Mouse (Mus musculus): ENCODE results near the gene Dhfr. TPM values are rescaled to one million over a fixed set of nuclear protein-coding genes. Genes with fewer than 3 reads are reported as not detected.

The Dhfr gene
- total RNA-seq (2021): 1 to 10 TPM; 1.6 to 1.7 TPM

DNA sequence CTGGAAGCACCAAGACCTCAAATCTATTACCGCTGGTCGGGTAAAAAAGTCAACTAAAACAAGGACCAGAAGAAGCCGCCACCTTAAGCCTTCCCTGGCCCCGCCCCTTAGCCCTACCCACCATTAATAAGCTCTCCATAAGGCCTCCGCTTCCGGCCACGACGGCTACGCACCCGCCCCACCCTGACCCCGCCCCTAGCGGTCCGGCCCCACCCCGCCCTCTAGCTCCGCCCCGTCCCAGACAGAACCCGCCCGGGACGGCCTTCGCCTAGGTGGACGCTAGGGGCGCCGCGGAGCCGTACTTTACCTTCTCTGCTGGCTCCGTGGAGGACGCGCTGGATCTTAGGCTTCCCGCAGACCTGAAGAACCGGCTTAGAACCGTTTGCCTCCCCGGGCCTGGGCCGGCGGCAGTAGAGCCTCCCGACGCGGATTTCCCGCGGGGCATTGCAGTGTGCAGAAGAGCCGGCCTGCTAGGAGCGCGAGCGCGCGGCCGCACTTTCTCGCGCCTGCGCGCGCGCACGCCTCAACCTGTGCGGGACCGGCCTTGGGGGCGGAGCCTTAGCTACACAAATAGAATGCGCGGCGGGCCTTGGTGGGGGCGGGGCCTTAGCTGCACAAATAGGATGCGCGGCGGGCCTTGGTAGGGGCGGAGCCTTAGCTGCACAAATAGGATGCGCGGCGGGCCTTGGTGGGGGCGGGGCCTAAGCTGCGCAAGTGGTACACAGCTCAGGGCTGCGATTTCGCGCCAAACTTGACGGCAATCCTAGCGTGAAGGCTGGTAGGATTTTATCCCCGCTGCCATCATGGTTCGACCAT is at the start of gene Dhfr, which contains the start of gene Msh3:
Gene Dhfr (plus strand): TSS at position 271 of the 816 bp plus-strand sequence.
Gene Msh3 (minus strand): TSS at position 548 of the 816 bp plus-strand sequence.
- intact Hi-C loops (cut with DNase I): loop anchor here (5.0 kb wide), 3 partner anchors 73 to 388 kb away; partner anchors contain the start of genes Ankrd34b and Fam151b
- DNase-seq (ENCODE audit: low spot score in 2 of 2): peak; percentile 94 to 95

- intact Hi-C loops (cut with DNase I): no loop called here
- DNase-seq (ENCODE audit: low spot score in 2 of 2): no peak
Measured at GRCm38 (mm10) chr13:92305680-92306079, 48.8 kb upstream of the Dhfr start, which contains the start of gene Gm20379. Gene Gm20379, plus strand, starts transcription at chr13:92305980.

DNA sequence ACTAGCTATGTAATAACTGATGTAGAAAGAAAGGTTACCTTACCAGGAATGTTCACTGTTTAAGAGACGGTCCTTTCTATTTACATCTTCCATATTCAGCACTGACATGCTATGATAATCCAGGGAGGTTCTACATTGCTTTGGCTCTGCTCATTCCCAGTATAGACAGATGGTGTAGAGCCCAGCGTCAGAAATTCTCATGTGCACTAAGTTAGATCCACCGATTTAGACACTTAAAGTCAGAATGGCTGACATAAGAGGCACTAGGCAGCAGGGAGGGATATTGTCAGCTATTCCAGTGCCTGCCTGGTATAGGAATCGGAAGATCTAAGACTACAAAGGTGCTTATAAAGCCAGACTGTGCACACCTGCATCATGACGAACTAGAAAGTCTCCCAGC is 39.9 kb upstream of the Dhfr start:
- no peak for DNase-seq (ENCODE audit: low spot score in 2 of 2)
- intact Hi-C loops (cut with DNase I): no loop called here

DNA sequence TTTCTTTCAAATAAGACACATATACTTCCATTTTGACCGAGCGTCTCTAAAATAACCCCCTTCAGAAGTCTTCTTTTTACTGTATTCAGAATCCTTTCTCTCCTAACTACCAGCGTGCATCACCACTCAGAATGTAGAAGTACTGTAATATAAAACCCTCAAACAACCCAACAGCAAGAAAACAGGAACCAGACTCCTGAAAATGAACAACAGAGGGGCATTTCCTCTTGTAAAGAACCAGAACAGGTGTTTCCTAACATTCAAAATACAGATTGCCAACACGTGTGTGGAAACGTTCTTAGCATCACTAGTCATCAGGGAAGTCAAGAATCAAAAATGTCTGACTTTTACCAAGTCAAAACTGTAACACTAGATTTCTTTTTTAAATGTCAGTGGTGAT is 33.8 kb upstream of the Dhfr start:
- DNase-seq (ENCODE audit: low spot score in 2 of 2): no peak
- intact Hi-C loops (cut with DNase I): no loop called here

- DNase-seq (ENCODE audit: low spot score in 2 of 2): no peak
- intact Hi-C loops (cut with DNase I): no loop called here
Measured at GRCm38 (mm10) chr13:92326030-92326429, 28.5 kb upstream of the Dhfr start.

DNA sequence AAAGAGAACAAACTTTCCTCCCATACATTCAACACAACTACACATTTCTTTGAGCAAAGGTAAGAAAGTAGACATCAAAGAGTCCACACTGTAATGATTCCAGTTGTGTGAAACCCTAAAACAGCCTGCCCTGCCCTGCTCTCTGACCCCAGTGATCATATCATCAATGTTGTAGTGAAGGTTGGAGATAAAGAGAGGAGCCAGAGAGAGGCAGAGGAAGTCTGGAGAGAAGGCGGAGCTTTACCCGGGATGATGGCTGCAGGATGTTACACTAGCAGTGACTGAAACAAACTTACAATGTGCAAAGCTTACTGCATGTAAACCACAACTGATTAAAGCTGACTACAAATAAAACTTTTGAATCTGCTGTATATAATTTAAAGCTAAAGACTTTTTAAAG is 26.5 kb upstream of the Dhfr start:
- intact Hi-C loops (cut with DNase I): no loop called here

DNA sequence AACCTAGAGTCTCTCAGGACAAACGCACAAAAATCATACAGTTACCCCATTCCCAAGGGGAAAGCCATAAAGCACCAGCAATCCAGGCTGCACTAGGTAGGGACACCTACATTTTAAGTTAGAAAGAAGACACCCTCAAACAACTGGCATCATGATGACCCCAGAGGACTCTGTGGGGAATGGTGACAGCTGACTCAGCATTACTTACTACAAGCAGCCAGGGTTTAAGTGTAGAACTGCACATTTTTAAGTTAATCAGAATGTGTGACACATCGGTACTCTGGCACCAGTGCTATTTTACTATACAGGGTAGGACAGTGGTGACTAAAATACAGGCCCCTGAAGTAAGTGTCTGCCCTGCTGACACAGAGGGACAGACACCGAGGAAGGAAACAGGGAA is 23.9 kb upstream of the Dhfr start:
- DNase-seq (ENCODE audit: low spot score in 2 of 2): no peak
- intact Hi-C loops (cut with DNase I): loop anchor here (10.0 kb wide), 1 partner anchor 196 kb away; the partner anchor contains the start of gene Rasgrf2

More for the DNA sequence above, 26.5 kb upstream of the Dhfr start:
- DNase-seq (ENCODE audit: low spot score in 2 of 2): no peak

DNA sequence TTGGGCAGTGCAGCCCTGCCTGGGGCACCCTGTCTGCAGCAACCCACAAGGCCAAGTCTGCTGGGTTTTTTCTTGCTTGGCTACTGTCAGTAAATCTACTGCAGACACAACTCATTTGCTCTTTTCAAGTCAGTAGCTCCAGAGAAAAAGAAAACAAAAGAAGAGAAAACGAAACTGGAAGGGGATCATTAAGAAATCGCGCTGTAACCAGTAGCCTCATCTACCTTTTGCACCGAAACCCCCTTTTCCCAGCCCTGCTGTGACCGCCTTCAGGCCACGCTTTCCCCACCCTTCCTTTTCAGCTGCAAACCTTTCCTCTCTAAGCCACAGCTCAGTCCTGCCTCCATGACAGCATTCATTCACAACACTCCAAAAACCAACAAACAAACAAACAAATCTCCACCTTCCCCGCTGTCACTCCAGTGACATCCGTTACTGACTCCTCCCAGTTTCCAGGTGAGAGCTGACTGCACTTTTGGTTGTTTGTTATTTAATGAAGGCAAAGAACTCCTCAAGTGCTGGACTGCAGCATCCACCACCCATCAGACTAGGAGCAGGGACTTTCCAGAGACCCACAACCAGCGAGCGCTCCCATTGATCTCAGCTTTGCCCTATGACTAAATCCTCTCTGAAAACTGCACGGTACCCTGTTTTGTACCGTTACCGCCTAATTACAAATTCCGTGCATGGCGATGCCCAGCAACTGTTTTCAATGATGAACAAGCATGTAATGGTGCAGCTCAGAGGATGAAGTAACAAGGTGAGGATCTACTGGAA is 22.2 kb upstream of the Dhfr start:
- DNase-seq (ENCODE audit: low spot score in 2 of 2): no peak
- intact Hi-C loops (cut with DNase I): loop anchor here (10.0 kb wide), 1 partner anchor 197 kb away; the partner anchor contains the start of gene Rasgrf2

- intact Hi-C loops (cut with DNase I): loop anchor here (2.0 to 10.0 kb wide), 3 partner anchors 202 to 530 kb away; partner anchors contain the start of genes Rasgrf2 and Zcchc9
- DNase-seq (ENCODE audit: low spot score in 2 of 2): no peak
Measured at GRCm38 (mm10) chr13:92336857-92337256, 17.7 kb upstream of the Dhfr start.

DNA sequence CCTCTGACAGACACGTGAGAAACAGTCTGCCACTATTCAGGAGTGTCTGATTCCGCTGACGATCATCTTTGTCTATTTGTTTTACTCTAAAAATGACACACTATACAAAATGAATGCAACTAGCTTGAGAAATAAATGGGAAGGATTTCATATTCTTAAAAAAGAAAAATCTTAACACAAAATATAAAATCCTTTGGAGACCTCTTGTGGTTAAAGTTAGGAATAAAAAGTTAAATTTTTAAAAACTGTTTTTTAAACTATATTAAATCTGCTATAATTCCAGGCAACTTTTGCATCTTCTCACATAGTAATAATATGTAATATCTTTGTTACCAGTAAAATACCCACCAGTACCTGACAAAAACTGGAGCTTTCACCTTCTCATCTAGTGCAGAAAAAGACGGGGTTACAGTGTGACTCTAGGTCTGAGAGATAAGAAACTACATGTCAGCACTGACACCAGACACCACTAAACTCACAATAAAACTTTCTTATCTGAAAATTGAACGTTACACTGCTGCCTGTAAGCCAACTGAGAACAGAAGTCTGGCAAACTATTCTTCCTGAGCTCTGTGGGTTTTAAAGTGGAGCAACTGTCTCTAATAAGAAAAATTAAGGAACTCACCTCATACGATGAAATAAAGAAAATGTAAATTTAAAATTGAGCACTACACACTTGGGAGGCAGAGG is 16.6 kb upstream of the Dhfr start:
- intact Hi-C loops (cut with DNase I): loop anchor here (2.0 to 10.0 kb wide), 3 partner anchors 203 to 531 kb away; partner anchors contain the start of genes Rasgrf2 and Zcchc9
- no peak for DNase-seq (ENCODE audit: low spot score in 2 of 2)

DNA sequence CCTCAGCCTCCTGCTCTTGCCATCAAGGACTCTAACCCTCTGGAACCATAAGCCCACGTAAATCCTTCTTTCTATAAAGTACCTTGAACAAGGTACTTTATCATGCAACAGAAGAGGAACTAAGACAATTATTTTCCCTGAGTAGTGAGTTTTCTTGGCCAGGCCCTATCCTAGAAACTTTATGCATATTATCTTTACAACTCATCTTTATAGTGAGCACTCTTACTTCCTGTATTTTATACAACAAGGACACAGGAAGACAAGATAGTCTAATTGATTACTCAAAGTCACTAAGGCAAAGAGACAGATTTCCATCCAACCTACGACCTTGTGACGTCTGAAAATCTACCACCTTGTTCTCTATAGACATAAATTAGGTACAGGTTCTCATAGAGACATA is 14.7 kb upstream of the Dhfr start:
- intact Hi-C loops (cut with DNase I): loop anchor here (5.0 to 10.0 kb wide), 2 partner anchors 205 to 532 kb away; partner anchors contain the start of genes Rasgrf2 and Zcchc9

DNA sequence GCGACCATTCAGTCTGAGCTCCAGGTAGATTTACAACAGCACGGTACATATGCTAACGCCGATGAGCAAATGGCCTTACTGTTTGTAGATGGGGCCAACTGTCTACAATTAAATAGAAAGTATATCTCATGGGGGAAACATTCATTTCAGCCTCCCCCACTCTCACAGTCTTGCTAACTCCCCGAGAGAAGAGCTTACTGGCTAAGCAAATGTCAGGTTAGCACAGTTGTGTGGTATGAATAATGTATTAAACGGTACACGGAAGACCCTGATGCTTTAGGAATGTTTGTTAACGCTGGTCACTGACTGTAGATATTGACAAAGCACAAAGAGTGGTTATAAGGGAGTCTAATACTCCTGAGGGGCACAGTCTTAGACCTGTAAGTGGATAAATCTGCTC is 10.5 kb upstream of the Dhfr start:
- intact Hi-C loops (cut with DNase I): no loop called here
- no peak for DNase-seq (ENCODE audit: low spot score in 2 of 2)

More for the DNA sequence above, 14.7 kb upstream of the Dhfr start:
- DNase-seq (ENCODE audit: low spot score in 2 of 2): no peak

DNA sequence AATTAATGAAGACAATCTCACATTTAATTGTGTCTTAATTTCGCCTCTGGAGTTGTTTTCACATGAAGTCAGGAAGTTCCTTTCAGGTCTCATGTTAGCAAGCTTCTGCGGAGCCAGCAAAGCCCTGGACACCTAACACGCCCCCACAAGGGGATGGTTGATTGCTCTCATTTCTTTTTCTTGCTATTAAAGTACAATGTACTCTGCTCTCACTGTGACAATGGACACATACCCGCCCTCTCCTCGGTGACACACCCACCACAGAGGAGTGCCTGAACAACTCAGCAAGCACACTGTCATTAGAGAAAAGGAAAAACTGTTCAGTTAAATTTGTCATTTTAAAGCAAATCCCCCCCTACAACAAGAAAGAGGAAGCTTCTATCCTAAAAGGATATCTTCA is 8.2 kb upstream of the Dhfr start:
- DNase-seq (ENCODE audit: low spot score in 2 of 2): no peak
- intact Hi-C loops (cut with DNase I): no loop called here

DNA sequence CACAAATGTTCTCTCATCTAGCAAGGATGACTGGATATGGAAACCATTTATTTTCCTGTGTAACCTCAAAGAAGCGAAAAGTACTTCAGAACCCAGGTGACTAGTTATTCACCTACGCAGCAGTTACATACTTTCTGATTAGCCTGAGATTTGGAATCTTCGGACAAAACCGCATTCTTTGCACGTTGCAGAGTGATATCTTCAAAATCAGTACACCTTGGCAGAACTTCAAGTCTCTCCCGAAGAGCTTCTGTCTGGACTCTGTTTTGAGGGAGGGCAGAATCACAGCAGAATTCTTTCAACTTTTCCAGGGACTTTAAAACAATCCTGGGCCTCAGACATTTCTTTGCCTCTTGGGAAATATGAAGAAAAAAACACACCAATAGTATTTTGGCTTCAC is 3.4 kb upstream of the Dhfr start:
- intact Hi-C loops (cut with DNase I): no loop called here
- no peak for DNase-seq (ENCODE audit: low spot score in 2 of 2)

GRCm38 (mm10) chr13:92353956-92354355 is 570 bp upstream of the Dhfr start:
- intact Hi-C loops (cut with DNase I): no loop called here
- DNase-seq (ENCODE audit: low spot score in 2 of 2): no peak

DNA sequence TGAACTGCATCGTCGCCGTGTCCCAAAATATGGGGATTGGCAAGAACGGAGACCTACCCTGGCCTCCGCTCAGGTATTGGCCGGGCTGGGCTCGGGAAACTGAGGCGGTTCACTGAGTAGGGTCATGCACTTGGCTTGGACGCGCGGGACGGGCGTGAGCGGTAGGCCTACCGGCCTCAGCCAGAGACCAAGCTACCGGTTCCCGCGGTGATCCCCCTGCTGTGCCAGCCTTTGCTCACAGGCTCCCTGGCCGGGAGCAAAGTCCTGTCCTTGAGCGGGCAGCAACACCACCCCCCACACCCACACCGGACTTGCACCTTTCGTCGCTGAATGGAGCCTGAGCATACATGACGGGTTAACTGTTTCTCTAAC is 732 bp downstream of the Dhfr start:
- intact Hi-C loops (cut with DNase I): loop anchor here (5.0 kb wide), 3 partner anchors 72 to 387 kb away; partner anchors contain the start of genes Ankrd34b and Fam151b

DNA sequence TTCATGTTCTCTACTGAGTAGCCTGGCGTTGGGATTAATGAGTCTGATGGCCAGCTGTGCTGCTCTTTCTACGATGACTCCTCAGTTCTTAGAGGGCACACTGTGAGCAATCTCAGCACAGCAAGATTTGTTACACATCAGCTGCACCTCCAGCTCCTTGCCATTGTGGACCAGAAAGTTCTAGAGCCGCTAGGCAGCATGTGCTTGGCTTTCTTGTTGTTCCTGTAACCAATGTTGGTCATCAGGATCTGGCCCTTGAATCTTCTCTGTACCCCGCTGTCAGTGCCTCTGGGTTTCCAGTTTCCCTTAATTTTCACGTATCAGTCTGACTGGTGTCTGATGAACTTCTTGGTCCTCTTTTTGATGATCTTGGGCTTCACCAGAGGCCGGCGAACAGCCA is 1.9 kb downstream of the Dhfr start:
- intact Hi-C loops (cut with DNase I): loop anchor here (5.0 kb wide), 3 partner anchors 71 to 386 kb away; partner anchors contain the start of genes Ankrd34b and Fam151b
- no peak for DNase-seq (ENCODE audit: low spot score in 2 of 2)

More for the DNA sequence above, 732 bp downstream of the Dhfr start:
- no peak for DNase-seq (ENCODE audit: low spot score in 2 of 2)

- DNase-seq (ENCODE audit: low spot score in 2 of 2): no peak
- intact Hi-C loops (cut with DNase I): loop anchor here (5.0 kb wide), 3 partner anchors 70 to 385 kb away; partner anchors contain the start of genes Ankrd34b and Fam151b
Measured at GRCm38 (mm10) chr13:92357644-92358043, 3.1 kb downstream of the Dhfr start.

- intact Hi-C loops (cut with DNase I): no loop called here
- no peak for DNase-seq (ENCODE audit: low spot score in 2 of 2)
Measured at GRCm38 (mm10) chr13:92361609-92362008, 7.1 kb downstream of the Dhfr start.

Measured in left cerebral cortex, postnatal 36 days (tissue).